Mouse (Mus musculus): ENCODE data around the gene Ccer2. TPM values are rescaled to one million over a fixed set of nuclear protein-coding genes. Genes with fewer than 3 reads are reported as not detected.

Gene Ccer2
- total and polyA plus RNA-seq, 3 experiments, result 0.11 TPM; not detected in 2

- TF ChIP-seq BHLHE40 (IDR thresholded peaks at IDR 0.05; ENCODE audit: borderline replicate concordance, low read depth, low read length), result no peak
- TF ChIP-seq MEF2A (IDR thresholded peaks at IDR 0.05; ENCODE audit: extremely low read depth, insufficient replicate concordance, low read depth, low read length, poor library complexity, severe bottlenecking), result 0 out of 2 replicates have a peak, but pooled peaks have one; percentile 12
- TF ChIP-seq GABPA (IDR thresholded peaks at IDR 0.05; ENCODE audit: low read depth, low read length), result no peak
- peak; percentile 69; the same call in 1 of the 2 replicates for TF ChIP-seq TCF12 (IDR thresholded peaks at IDR 0.05; ENCODE audit: low read depth, low read length)
- no peak for TF ChIP-seq UBTF (IDR thresholded peaks at IDR 0.05; ENCODE audit: borderline replicate concordance, insufficient read depth, low read depth, low read length)
- no peak for TF ChIP-seq ELF1 (IDR thresholded peaks at IDR 0.05; ENCODE audit: low read depth, low read length)
- TF ChIP-seq SMC3 (IDR thresholded peaks at IDR 0.05; ENCODE audit: low read depth, low read length), result no peak
- TF ChIP-seq RCOR1 (IDR thresholded peaks at IDR 0.05; ENCODE audit: low read depth, low read length), result no peak; the same call in 1 of the 2 replicates
- peak; percentile 53 for TF ChIP-seq GATA1 (IDR thresholded peaks at IDR 0.05; ENCODE audit: low read depth, low read length)
- peak; percentile 57; the same call in 1 of the 2 replicates for TF ChIP-seq MYC (IDR thresholded peaks at IDR 0.05; ENCODE audit: low read depth, low read length)
- TF ChIP-seq KAT2A (conservative IDR thresholded peaks at IDR 0.05; ENCODE audit: low read depth, low read length), result peak; percentile 14; the same call in 1 of the 2 replicates
- TF ChIP-seq CHD1 (IDR thresholded peaks at IDR 0.05; ENCODE audit: low read depth, low read length), result no peak
- TF ChIP-seq USF2 (IDR thresholded peaks at IDR 0.05; ENCODE audit: borderline replicate concordance in 1 of 2, insufficient read depth in 1 of 2, low read depth in 1 of 2, low read length in 2 of 2), result no peak
These were observed 13.5 kb downstream of the Ccer2 start (continued) for GRCm38 (mm10) chr7:28769414-28769958.

- H3K4me3 ChIP-seq (ENCODE audit: control insufficient read depth in 1 of 2, insufficient read depth in 1 of 2, low read depth in 2 of 2, low read length in 2 of 2), result no peak overlapping the region
- peaks cover 1 to 32% of the 10 kb centered on the region in 2 experiments; a peak in 3 of 4 replicates for H3K36me3 ChIP-seq (ENCODE audit: control insufficient read depth in 1 of 2, insufficient read depth in 2 of 2, low read length in 2 of 2)
- TF ChIP-seq MAFK (IDR thresholded peaks at IDR 0.05; ENCODE audit: borderline replicate concordance, low read depth, low read length) (no peak), JUND (IDR thresholded peaks at IDR 0.05; ENCODE audit: low read depth, low read length) (no peak), NRF1 (IDR thresholded peaks at IDR 0.05; ENCODE audit: insufficient read depth, low read depth, low read length, poor library complexity, severe bottlenecking) (0 out of 2 replicates have a peak, but pooled peaks have one; percentile 5), GATA1 (IDR thresholded peaks at IDR 0.05; ENCODE audit: low read depth, low read length) (0 out of 2 replicates have a peak, but pooled peaks have one; percentile 11), MEF2A (IDR thresholded peaks at IDR 0.05; ENCODE audit: extremely low read depth, insufficient replicate concordance, low read depth, low read length, poor library complexity, severe bottlenecking) (no peak), RAD21 (IDR thresholded peaks at IDR 0.05; ENCODE audit: low read depth, low read length) (no peak), TCF12 (IDR thresholded peaks at IDR 0.05; ENCODE audit: low read depth, low read length) (peak; percentile 24; the same call in 1 of the 2 replicates), TAL1 (IDR thresholded peaks at IDR 0.05; ENCODE audit: low read length) (peak; percentile 33; the same call in 1 of the 2 replicates), MYC (IDR thresholded peaks at IDR 0.05; ENCODE audit: low read depth, low read length) (no peak), HCFC1 (IDR thresholded peaks at IDR 0.05; ENCODE audit: low read depth, low read length) (no peak), EP300 (IDR thresholded peaks at IDR 0.05; ENCODE audit: low read depth in 1 of 2, low read length in 2 of 2) (peak in 1 of 2 experiments; percentile 24; a peak in 1 of 4 replicates), ZNF384 (IDR thresholded peaks at IDR 0.05; ENCODE audit: low read depth, low read length) (no peak), ZKSCAN1 (IDR thresholded peaks at IDR 0.05; ENCODE audit: low read depth, low read length) (no peak), POLR2AphosphoS5 (IDR thresholded peaks at IDR 0.05; ENCODE audit: borderline replicate concordance, low read depth, low read length) (no peak)
- peaks cover 27 to 39% of the 10 kb centered on the region in 2 experiments for H3K4me1 ChIP-seq (ENCODE audit: control insufficient read depth in 1 of 2, insufficient read depth in 2 of 2, low read length in 2 of 2)
- H3K9ac ChIP-seq (ENCODE audit: control insufficient read depth, low read depth, low read length, poor library complexity, severe bottlenecking), result peak overlapping the region; percentile 57
- no peaks in the 10 kb centered on the region for H3K9me3 ChIP-seq (replicated peaks; ENCODE audit: insufficient read depth, low read length)
- no peaks in the 10 kb centered on the region for H3K27me3 ChIP-seq (ENCODE audit: control insufficient read depth in 1 of 2, insufficient read depth in 2 of 2, low read length in 2 of 2)
- peak overlapping the region; percentile 95 for H3K27ac ChIP-seq (ENCODE audit: control insufficient read depth, low read depth, low read length)
- no peak for DNase-seq (ENCODE audit: low read depth, low spot score)
- peaks cover 18% of the 10 kb centered on the region for H3K79me2 ChIP-seq (ENCODE audit: control insufficient read depth, insufficient read depth, low read length, poor library complexity)
These were observed 14.3 kb downstream of the Ccer2 start for GRCm38 (mm10) chr7:28770309-28770708.

Measured in MEL (cell line).